Mouse (Mus musculus): ENCODE data around the gene Rgs14. TPM values are rescaled to one million over a fixed set of nuclear protein-coding genes. Genes with fewer than 3 reads are reported as not detected.
A peak's percentile ranks its signal among the peaks of the same experiment; 100 is the strongest.

Rgs14 gene
- polyA plus RNA-seq, 1 experiment from 2014 or later = 1.2 TPM

- H3K27me3 ChIP-seq (replicated peaks; ENCODE audit: control insufficient read depth, insufficient read depth, low read length) = no peaks in the 10 kb centered on the region
- ATAC-seq = no peak
- no peak overlapping the region for H3K27ac ChIP-seq (ENCODE audit: low read depth, low read length)
- H3K9ac ChIP-seq (ENCODE audit: low read depth, low read length) = no peak overlapping the region
- H3K36me3 ChIP-seq (ENCODE audit: control insufficient read depth, insufficient read depth) = peaks cover 29% of the 10 kb centered on the region
- H3K9me3 ChIP-seq (ENCODE audit: control insufficient read depth) = no peaks in the 10 kb centered on the region
- H3K4me2 ChIP-seq (replicated peaks; ENCODE audit: low read depth) = no peak overlapping the region
- peaks cover 8% of the 10 kb centered on the region for H3K4me1 ChIP-seq (replicated peaks; ENCODE audit: control insufficient read depth, insufficient read depth, low read length)
- H3K4me3 ChIP-seq (ENCODE audit: low read depth, low read length) = no peak overlapping the region
- TF ChIP-seq CTCF (IDR thresholded peaks at IDR 0.05; ENCODE audit: low read depth) = no peak
- WGBS = 52% methylated on average over 4 of the region's 4 CpGs
Observed at GRCm38 (mm10) chr13:55327169-55327568, 42.4 kb upstream of the Rgs14 start.

- peak; percentile 43 for ATAC-seq
- Histone ChIP-seq H3K4me1 (replicated peaks; ENCODE audit: control insufficient read depth, insufficient read depth, low read length) (peaks cover 8% of the 10 kb centered on the region), H3K9me3 (ENCODE audit: control insufficient read depth) (no peaks in the 10 kb centered on the region), H3K4me2 (replicated peaks; ENCODE audit: low read depth) (peak overlapping the region; percentile 93; the same call in 1 of the 2 replicates), H3K4me3 (ENCODE audit: low read depth, low read length) (no peak overlapping the region), H3K27me3 (replicated peaks; ENCODE audit: control insufficient read depth, insufficient read depth, low read length) (no peaks in the 10 kb centered on the region), H3K9ac (ENCODE audit: low read depth, low read length) (no peak overlapping the region), H3K27ac (ENCODE audit: low read depth, low read length) (no peak overlapping the region), H3K36me3 (ENCODE audit: control insufficient read depth, insufficient read depth) (peaks cover 29% of the 10 kb centered on the region)
- WGBS = 41% methylated on average over 7 of the region's 8 CpGs
- peak; percentile 95 for TF ChIP-seq CTCF (IDR thresholded peaks at IDR 0.05; ENCODE audit: low read depth)
Observed at GRCm38 (mm10) chr13:55327633-55328032, 41.9 kb upstream of the Rgs14 start.

GRCm38 (mm10) chr13:55328171-55328570 lies 41.4 kb upstream of the Rgs14 start:
- H3K4me2 ChIP-seq (replicated peaks; ENCODE audit: low read depth) = peak overlapping the region; percentile 93
- no peaks in the 10 kb centered on the region for H3K27me3 ChIP-seq (replicated peaks; ENCODE audit: control insufficient read depth, insufficient read depth, low read length)
- H3K36me3 ChIP-seq (ENCODE audit: control insufficient read depth, insufficient read depth) = peaks cover 29% of the 10 kb centered on the region
- H3K4me3 ChIP-seq (ENCODE audit: low read depth, low read length) = no peak overlapping the region
- no peak overlapping the region for H3K9ac ChIP-seq (ENCODE audit: low read depth, low read length)
- ATAC-seq = no peak
- peaks cover 8% of the 10 kb centered on the region for H3K4me1 ChIP-seq (replicated peaks; ENCODE audit: control insufficient read depth, insufficient read depth, low read length)
- no peak overlapping the region for H3K27ac ChIP-seq (ENCODE audit: low read depth, low read length)
- TF ChIP-seq CTCF (IDR thresholded peaks at IDR 0.05; ENCODE audit: low read depth) = no peak
- 87% methylated on average over 6 of the region's 6 CpGs for WGBS
- H3K9me3 ChIP-seq (ENCODE audit: control insufficient read depth) = no peaks in the 10 kb centered on the region

GRCm38 (mm10) chr13:55328641-55329040 lies 40.9 kb upstream of the Rgs14 start:
- Histone ChIP-seq H3K27me3 (replicated peaks; ENCODE audit: control insufficient read depth, insufficient read depth, low read length) (no peaks in the 10 kb centered on the region), H3K27ac (ENCODE audit: low read depth, low read length) (no peak overlapping the region), H3K9ac (ENCODE audit: low read depth, low read length) (no peak overlapping the region), H3K4me1 (replicated peaks; ENCODE audit: control insufficient read depth, insufficient read depth, low read length) (peaks cover 8% of the 10 kb centered on the region), H3K9me3 (ENCODE audit: control insufficient read depth) (no peaks in the 10 kb centered on the region), H3K36me3 (ENCODE audit: control insufficient read depth, insufficient read depth) (peaks cover 24% of the 10 kb centered on the region), H3K4me3 (ENCODE audit: low read depth, low read length) (peak overlapping the region; percentile 68; the same call in 1 of the 2 replicates), H3K4me2 (replicated peaks; ENCODE audit: low read depth) (peak overlapping the region; percentile 93)
- WGBS = 94% methylated on average over 4 of the region's 4 CpGs
- no peak for TF ChIP-seq CTCF (IDR thresholded peaks at IDR 0.05; ENCODE audit: low read depth)
- no peak for ATAC-seq

GRCm38 (mm10) chr13:55329109-55329682 lies 40.3 kb upstream of the Rgs14 start:
- Histone ChIP-seq H3K9ac (ENCODE audit: low read depth, low read length) (peak overlapping the region; percentile 48), H3K27me3 (replicated peaks; ENCODE audit: control insufficient read depth, insufficient read depth, low read length) (no peaks in the 10 kb centered on the region), H3K4me2 (replicated peaks; ENCODE audit: low read depth) (peak overlapping the region; percentile 93), H3K4me1 (replicated peaks; ENCODE audit: control insufficient read depth, insufficient read depth, low read length) (peaks cover 8% of the 10 kb centered on the region), H3K27ac (ENCODE audit: low read depth, low read length) (no peak overlapping the region), H3K9me3 (ENCODE audit: control insufficient read depth) (no peaks in the 10 kb centered on the region), H3K36me3 (ENCODE audit: control insufficient read depth, insufficient read depth) (peaks cover 20% of the 10 kb centered on the region), H3K4me3 (ENCODE audit: low read depth, low read length) (peak overlapping the region; percentile 68)
- WGBS = 1% methylated on average over 29 of the region's 29 CpGs
- no peak for TF ChIP-seq CTCF (IDR thresholded peaks at IDR 0.05; ENCODE audit: low read depth)
- no peak for ATAC-seq

- H3K36me3 ChIP-seq (ENCODE audit: control insufficient read depth, insufficient read depth) = peaks cover 14% of the 10 kb centered on the region
- no peak within 1 kb of the TSS; the same call in 1 of the 2 replicates for H3K27ac ChIP-seq (ENCODE audit: low read depth, low read length)
- H3K4me1 ChIP-seq (replicated peaks; ENCODE audit: control insufficient read depth, insufficient read depth, low read length) = peaks cover 8% of the 10 kb centered on the region
- WGBS = under 1% methylated on average over 74 of the region's 82 CpGs
- peak within 1 kb of the TSS; percentile 68 for H3K4me3 ChIP-seq (ENCODE audit: low read depth, low read length)
- no peak for TF ChIP-seq CTCF (IDR thresholded peaks at IDR 0.05; ENCODE audit: low read depth)
- H3K4me2 ChIP-seq (replicated peaks; ENCODE audit: low read depth) = peak within 1 kb of the TSS; percentile 93
- peak within 1 kb of the TSS; percentile 48 for H3K9ac ChIP-seq (ENCODE audit: low read depth, low read length)
- no peaks in the 10 kb centered on the region for H3K9me3 ChIP-seq (ENCODE audit: control insufficient read depth)
- peak; percentile 79 for ATAC-seq
- H3K27me3 ChIP-seq (replicated peaks; ENCODE audit: control insufficient read depth, insufficient read depth, low read length) = no peaks in the 10 kb centered on the region
Observed at GRCm38 (mm10) chr13:55329683-55330566, 39.6 kb upstream of the Rgs14 start, which contains the start of gene Mxd3. Mxd3 (minus strand) TSS chr13:55329823.

Measured in intestine, postnatal 0 days (tissue).